Mouse (Mus musculus) kidney, adult 2 months (tissue): ENCODE measurements around the gene Gsk3a.

Experiments used
- CTCF ChIP-seq: fragments of 200-500 bp; conservative IDR thresholded peaks from 2 replicates; pipeline ENCODE4 v1.5.1; 2011; ENCODE audit warnings: low read depth, mild to moderate bottlenecking, control low read depth, low read length, moderate library complexity, mixed read lengths; ENCODE audit not compliant: insufficient read depth, insufficient read length
- POLR2A ChIP-seq: fragments of 200-500 bp; IDR thresholded peaks from one replicate; pipeline ENCODE4 v1.6.1; 2011; ENCODE audit warnings: low read depth, low read length, control low read depth

DNA sequence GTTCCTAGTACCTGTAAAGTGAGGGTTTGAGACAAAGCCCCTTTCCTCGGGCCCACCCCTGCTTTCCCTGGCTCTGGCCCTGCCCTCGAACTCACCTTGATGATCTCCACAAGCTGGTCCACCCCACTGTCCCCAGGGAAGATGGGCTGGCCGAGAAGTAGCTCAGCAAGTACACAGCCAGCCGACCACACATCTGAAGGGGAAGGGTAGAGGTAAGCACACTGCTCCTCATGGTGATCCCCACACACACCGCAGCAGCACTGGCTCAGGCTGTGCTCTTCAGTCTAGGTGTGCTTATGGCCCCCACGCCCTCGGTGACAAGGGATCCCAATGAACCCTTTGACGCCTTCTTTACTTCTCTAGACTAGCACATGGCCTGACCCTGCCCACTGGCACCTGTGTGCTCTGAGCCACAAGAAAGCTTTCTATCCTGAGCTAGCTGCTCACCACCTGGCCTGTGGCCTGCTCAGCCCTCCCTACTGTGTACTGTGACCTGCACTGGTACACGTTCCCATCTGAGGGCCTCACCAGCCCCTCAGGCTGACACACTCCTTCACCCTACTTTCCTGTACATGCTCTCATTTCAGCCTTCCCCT lies 6.9 kb downstream of the Gsk3a start:
- TF ChIP-seq CTCF (no peak), POLR2A (no peak)
